Mouse (Mus musculus) urinary bladder, postnatal 14 days (tissue): Measurements from ENCODE around the gene Tnf.
A peak's percentile ranks its signal among the peaks of the same experiment; 100 is the strongest.

Source experiments
- DNase-seq: peaks from one replicate; pipeline ENCODE4 v3.0.0; 2021; ENCODE audit warnings: low spot score

Tnf gene

DNA sequence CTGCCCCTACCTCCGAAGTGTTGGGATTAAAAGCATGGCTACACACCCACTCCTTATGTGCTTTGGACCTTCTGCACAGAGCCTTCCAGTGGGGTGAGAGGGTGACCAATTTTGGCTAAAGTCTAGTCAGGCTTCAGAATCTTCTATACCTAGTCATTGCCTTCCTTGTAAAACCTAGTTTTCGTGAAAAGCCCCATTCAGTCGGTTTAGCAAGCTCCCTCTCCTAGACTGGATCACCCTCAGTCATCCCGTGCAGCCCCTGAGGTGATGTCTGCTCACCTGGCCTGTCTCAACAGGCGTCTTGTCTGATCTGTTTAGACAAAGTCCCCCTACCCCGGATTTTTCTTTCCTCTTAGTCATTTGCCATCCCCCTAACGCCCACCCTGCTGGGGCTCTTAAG is 3.8 kb downstream of the Tnf start:
- no peak for DNase-seq

DNA sequence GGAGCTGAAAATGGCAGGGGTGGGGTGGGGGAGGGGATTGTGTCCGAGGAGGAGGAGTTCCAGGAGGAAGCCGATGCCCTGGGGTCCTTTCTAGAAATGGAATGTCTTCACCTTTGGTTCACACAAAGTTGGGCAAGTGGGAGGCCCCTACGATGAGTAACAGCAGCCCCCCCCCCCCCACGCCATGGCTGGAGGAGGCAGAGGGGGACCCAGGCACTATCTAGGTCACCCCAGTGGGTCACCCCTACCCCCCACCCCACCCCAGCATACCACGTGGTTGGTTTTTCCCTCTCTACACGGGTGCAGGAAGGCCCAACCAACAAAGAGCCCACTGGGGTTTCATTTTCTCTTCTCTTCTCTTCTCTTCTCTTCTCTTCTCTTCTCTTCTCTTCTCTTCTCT is 4.7 kb downstream of the Tnf start:
- no peak for DNase-seq

DNA sequence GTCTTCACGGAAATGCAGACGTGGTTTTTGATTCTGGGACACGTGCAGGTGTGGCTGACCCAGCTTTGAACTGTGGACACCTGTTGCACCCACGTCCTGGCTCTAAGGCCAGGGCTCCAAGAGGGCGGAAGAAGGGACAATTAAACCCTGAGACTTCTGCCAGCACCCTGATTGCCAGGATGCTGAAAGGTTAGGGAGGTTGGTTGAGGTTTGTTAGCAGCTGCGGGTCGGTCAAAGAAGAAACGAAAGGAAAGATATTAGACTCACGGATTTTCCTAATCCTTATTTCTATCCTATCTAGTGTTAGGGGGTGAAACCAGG is 5.5 kb downstream of the Tnf start:
- no peak for DNase-seq

DNA sequence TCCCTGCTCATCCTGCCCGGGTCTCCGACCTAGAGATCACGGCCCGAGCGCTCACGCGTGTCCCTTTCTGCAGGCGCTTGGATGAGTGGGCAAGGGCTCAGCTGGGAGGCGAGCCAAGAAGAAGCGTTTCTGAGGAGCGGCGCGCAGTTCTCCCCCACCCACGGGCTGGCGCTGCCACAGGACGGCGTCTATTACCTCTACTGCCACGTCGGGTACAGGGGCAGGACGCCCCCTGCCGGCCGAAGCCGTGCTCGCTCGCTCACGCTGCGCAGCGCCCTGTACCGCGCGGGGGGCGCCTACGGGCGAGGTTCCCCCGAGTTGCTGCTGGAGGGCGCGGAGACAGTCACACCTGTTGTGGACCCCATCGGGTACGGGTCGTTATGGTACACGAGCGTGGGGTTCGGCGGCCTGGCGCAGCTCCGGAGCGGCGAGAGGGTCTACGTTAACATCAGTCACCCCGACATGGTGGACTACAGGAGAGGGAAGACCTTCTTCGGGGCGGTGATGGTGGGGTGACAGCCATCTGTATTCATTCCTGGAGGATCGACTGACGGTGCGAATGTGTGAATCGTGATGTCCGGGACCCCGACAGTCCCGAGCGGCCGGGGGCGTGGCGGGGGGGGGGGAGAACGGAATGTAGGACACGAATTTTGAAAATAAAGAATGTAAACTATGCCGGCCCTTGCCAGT is 6.0 kb downstream of the Tnf start:
- peak; percentile 84 for DNase-seq

DNA sequence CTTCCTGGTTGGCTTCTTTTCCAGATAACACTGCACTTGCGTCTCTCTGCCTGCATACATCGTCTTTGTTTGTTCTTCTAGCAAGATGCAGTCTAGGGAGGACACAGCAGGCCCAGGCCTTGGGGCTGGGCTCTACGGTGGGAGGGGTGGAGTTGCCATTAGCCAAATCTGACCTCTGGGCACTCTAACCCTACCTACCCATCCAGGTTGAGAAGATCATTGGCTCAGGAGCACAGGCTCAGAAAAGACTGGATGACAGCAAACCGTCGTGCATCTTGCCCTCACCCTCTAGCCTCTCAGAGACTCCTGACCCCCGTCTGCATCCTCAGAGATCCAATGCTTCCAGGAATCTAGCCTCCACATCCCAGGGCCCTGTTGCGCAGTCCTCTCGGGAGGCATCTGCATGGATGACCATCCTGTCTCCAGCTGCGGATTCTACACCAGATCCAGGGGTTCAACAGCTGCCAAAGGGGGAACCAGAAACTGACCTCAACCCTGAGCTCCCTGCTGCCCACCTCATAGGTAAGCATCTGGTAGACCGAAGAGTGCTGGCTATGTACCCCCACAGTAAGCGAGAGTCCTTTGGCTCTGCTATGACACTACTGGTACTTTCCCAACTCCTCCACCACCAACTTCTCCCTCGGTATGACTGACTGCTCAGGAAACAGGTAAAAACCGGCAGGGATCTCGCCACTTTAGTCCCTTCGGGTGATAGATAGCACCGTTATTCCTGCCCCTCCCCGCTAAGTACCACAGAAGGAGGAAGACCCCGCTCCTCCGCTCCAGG is 6.8 kb downstream of the Tnf start:
- DNase-seq, result no peak

DNA sequence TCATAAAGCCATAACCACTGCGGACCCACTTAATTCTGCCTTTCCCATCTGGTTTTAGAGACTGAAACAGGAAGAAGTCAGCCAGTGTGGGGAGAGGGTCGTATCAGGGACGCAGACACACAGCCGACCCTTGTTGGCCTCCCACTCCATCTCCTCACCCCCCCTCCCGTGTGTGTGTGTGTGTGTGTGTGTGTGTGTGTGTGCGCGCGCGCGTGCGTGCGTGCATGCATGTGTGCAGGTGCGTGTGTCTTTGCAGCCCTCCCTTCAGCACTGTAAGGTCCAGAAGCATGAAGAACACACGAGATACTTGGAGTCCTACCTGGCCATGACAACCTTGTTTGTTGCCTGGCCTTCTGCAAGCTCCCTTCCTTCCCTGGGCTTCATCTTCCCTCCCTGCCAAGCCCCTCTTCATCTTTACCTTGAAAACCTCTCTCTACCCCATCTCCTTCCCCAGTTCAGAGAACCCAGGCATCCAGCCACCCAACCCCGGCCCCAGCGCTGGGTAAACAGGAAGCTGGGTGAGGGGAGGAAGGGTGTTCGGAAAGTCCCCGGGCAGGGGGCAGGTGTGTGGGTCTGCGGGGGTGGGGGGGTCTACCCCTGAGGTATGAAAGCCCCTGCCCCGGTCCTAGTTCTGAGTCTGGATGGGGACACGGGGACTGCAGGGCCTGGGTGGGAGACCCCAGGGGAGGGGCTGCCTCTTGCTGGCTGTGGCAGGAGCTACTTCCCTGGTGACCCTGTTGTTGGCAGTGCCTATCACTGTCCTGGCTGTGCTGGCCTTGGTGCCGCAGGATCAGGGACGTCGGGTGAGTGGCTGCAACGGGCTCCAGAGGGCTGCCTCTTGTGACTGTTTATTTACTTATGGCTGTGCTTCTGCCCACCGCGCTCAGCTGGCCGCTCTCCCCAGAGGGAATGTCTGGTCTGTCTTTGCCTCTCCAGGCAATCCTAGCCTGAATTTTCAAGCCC is 7.6 kb downstream of the Tnf start, which contains the start of gene Ltb:
Ltb (plus strand) TSS at position 559 of the 963 bp plus-strand sequence.
- DNase-seq, result no peak

DNA sequence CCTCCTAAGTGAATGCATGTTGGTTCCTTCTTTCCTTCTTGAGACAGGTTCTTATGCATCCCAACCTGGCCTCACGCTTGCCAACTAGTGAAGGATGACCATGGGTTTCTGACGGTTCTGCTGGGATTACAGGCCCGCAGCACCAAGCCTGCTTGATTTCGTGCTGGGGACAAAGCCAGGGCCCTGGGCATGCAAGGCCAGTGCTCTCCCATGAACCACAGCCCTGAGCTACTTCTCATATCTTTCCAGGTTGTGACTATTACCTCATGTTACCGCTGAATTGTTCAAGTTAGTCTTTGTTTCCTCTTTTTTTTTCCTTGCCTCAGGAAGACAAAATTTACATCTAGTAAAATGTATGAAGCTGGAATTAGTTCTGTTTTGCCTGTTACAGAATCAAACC is 8.9 kb downstream of the Tnf start:
- no peak for DNase-seq

DNA sequence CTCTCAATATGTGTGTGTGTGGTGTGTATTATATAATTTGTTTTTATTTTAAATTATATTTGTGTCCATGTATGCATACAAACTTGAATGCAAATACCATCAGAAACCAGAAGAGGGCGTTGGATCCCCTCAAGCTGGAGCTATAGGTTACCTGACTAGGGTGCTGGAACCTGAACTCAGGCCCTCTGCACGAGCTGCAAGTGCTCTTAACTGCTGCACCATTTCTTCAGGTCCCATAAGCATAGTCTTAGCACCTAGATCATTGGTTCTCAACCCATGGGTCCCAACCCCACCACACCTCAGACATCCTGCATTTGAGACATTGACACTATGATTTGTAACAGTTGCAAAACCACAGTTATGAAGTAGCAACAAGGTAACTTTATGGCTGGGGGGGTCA is 10.1 kb downstream of the Tnf start:
- DNase-seq, result no peak

DNA sequence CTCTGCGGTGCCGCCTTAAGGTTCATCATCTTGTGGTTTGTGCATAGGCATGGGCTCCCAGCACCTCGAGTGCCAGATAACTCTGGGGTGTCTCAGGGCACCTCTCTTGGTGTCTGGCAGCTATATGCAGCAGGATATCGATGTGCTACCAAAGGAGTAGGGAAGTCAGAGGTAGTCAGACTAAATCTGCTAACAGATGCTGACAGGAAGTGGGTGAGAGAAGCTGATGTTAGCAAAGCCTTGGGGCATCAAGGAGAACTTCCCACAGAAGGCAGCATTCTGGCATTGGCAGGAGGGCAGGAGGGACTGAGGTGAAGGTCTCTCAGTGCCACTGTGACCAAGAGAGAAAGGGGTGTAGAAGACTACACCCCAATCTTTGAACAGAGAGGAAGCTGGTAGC is 11.7 kb downstream of the Tnf start:
- no peak for DNase-seq

DNA sequence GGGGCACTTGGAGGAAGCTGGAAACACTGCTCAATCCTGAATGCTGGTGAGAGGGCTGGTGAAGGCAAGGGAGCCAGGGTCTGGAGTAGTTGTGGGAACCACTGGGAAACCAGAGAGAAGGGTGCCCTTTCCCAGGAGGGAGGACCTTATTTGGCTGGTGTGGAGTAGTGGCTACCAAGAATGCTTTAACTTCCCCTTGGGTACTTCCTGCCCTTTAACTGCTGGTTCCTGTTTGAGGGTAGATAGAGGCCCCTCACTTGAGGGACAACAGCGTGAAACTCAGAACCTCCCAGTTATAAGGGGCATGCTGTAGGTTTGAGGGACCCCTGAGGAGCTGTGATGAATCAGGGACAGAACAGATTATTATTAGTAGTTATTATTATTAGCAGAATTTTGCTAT is 12.6 kb downstream of the Tnf start:
- no peak for DNase-seq

DNA sequence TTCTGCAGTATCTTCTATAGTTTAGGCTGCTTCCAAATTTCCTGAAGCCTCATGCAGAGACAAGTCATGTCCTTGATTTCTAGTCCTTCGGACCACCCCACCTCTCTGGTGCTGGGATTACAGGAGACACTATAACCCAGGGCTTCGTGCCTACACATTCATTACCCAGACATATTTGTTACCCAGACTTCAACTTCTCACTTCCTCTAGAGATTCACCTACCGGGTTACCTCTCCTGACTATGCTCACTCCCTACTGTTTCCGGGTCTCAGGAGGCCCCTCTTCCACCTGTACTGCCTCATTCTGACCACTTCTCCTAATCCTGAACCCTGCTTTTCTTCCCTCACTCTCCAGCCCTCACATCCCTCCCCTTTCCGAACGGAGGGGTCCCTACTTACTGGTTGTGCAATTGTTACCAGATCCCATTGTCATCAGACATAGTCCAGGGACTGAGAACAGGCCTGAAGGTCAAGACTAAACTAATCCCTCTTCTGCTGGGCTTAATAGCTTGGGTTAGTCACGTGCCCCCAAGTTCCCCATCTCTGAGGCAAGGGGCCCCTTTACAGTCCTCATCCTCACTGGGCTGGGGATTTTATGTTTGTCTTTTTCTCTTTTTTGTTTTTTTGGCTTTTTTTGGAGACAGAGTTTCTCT is 13.7 kb downstream of the Tnf start, which contains the start of gene Lst1:
Lst1 (minus strand) TSS at position 481 of the 652 bp plus-strand sequence.
- DNase-seq, result no peak

DNA sequence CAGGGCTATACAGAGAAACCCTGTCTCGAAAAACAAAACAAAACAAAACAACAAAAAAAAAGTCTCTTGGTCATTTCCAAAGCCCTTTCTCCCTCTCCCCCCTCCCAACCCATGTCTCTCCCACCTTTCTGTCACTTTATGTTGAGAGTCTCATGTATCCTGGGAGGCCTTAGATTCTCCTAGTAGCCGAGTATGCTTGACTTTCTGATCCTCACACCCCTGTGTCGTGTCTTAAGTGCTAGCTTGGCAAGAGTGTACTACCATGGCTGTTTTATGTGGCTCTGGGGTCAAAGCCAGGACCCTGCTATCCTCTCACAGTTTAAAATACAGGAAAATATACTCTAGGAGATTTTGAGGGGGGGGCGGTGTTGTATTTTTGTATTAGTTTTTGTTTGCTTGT is 14.5 kb downstream of the Tnf start:
- no peak for DNase-seq

DNA sequence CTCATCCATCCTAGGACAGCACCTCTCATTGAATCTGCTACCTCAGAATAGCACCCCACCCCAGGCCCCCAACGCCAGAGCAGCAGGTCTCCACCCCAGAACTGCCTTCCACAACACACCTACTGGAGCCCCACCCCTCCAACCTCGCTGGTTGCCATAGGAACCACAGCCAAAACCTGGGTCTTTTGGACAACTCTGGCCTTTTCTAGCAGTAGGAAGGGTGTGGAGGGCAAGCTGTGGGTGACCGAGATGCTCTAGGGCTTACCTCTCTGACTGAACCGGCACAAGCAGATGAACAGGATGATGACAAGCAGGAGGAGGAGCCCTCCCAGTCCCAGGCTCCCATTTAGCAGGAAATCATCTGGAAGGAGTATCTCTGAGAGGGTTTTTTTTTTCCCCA is 15.1 kb downstream of the Tnf start:
- peak; percentile 19 for DNase-seq

DNA sequence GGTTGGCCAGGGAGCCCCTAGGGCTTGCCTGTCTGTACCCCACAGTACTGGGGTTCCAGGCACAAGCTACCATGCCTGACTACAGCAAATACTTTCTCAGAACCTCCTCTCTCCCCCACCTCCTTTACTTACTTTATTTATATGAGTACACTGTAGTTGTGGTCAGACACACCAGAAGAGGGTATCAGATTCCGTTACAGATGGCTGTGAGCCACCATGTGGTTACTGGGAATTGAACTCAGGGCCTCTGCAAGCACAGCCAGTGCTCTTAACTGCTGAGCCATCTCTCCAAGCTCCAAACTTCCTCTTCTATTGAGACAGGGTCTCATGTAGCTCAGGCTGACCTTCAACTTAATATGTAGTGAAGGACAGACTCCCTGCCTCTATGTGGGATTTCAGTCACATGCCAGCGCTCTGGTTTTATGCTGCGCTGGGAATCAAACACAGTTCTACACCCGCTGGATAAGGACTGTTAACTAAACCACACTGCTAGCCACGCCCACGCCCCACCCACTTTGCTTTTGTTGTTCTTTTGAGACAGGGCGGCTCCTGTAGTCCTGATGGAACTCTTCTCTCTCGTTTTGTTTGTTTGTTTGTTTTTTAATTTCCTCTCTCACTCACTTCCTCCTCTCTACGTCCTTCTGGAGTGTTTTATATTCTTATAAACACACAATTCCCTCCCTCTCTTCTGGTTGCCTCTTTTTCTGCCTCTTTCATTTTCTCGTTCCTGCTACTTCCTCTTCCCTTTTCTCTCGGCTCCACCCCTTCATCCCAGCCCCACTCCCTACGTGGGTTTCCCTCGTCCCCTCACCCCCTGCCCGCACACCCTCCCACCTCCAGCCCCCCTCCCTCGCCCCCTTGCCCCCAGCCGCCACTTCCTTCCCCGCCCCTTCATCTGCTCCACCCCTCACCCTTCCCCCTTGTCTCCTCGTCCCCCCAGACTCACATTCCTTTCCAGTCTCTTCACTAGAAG is 15.9 kb downstream of the Tnf start:
- peak; percentile 83 for DNase-seq

DNA sequence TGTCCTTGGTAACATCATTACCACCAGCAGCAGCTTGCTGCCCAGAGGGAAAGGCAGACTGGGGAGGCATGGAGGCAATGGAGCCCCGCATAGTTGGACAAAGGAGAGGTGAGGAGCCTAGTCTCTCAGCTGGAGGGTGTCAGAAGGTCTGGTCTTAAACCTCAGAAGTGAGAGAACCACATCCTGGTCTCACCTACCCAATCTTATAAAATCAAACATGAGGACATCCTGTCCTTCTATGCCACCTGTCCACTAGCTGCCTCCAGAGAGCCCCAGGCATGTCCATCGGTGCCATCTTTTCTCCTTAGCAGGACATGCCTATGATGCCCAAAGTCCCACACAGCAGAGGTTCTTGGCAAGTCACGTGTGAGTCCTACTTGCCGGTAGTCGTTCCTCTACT is 21.7 kb downstream of the Tnf start:
- no peak for DNase-seq

DNA sequence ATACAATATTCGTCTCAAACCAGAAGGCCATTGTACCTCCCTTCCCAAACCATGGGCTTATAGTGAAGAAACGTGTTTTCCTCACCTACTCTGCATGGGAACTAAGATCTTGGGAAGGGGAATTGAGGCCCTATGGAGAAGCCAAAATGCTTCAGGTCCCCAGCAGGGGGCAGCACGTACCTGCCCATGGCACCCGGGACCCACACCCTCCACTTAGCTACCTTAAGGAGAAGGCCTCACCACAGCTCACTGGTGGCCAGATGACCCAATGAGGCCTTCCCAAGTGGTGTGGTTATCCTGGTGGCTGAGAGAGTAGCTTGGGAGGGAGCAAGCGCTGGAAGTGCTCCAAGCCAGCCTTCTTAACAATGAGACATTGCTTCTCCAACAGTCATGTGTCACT is 23.3 kb downstream of the Tnf start:
- DNase-seq, result peak; percentile 75

DNA sequence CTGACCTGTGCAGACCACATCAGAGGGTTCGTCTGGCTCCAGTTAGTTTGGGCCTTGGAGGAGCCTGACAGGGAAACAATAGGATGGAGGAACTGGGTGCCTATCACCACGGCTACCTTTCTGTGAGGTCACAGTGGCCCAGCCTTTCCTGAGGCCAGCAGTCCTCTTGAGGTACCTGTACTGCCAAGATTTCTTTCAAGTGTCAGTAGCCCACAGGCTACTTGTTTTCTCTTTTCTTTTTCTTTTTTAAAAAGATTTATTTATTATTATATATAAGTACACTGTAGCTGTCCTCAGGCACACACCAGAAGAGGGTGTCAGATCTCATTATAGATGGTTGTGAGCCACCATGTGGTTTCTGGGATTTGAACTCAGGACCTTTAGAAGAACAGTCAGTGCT is 25.8 kb downstream of the Tnf start, which contains the start of gene Aif1:
Aif1 (minus strand) TSS at position 101 of the 400 bp plus-strand sequence.
- DNase-seq, result no peak

DNA sequence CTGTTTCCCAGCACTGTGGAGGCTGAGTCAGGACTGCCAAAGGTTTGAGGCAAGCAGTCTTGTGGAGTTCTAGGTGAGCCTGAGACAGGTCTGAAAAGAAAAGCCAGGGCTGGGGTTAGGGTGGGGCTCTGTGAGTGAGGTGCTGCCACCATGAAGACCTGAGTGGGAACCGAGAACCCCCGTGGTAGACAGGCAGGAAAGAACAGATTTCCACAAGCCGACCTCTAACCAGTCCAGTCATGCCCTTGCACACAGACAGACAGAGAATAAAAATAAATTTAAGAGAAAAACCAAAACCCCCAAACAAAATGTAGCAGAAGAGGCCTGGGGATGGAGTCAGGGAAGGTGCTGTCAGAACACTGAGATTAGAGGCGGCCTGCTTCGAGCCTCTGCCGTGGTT is 26.4 kb downstream of the Tnf start:
- DNase-seq, result no peak

DNA sequence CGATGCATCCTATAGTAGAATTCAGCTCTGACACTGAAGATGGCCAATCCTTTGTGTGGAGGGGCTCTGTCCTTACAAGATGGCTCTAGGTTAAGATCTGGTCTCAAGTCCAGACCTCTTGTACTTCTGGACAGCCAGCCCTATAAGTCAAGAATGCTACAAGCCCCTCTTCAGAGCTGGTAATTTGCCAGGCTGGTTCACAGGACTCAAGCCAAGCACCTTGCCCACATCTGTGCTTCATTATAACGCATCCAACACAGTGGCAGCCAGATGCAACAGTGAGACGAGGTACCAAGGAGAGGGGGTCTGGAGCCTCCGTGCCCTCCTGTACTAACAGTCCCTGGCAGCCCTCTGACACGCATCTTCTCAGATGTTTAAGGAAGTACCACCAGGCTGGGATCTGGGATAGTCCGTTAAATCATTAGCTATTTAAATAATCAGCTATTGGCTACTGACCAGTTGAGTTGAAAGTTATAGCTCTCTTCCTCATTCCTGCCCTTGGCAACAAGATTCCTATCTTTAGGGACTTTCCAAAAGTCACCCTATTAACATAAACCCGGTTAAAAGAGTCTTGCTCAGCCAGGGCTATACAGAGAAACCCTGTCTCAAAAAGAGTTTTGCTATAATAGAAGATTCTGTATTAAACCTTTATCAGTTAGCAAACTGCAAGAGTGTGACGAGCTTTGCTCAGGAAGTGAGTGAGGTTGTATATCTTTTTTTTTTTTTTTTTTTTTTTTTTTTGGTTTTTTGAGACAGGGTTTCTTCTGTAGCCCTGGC is 27.4 kb downstream of the Tnf start:
- no peak for DNase-seq

DNA sequence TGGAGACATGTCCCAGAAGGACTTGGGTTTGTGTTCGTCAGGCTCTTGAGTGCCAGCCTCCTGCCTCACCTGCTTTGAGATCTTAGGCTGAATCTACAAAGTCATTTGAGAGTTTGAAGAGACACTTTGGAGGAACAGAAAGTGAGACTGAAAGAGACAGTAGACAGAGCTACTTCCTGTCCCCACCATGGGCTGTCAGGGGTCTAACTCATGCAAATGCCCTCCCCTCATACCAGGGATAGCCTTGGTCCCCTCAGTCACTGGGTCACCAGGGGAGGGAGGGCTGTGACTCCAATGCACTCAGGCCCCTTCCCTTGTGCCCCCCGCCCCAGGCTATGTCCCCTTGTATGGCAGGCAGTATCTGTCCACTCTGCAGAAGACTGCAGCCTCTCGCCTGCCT is 28.5 kb downstream of the Tnf start:
- no peak for DNase-seq
